Mouse (Mus musculus) common myeloid progenitor, adult 5-6 weeks (primary cell): ENCODE data around the gene Tprkb. TPM values are rescaled to one million over a fixed set of nuclear protein-coding genes. Genes with fewer than 3 reads are reported as not detected.
A peak's percentile ranks its signal among the peaks of the same experiment; 100 is the strongest.
"Not testable (repeated sequence)": the region's sequence is repeated elsewhere in the genome, so short reads cannot be mapped to it uniquely, and the experiment has no call there.

Experiments used
- ATAC-seq: replicated peaks from 2 replicates; pipeline ENCODE4 v1.8.0; 2016; ENCODE audit warnings: low read depth, mild to moderate bottlenecking, moderate TSS enrichment, inconsistent platforms; ENCODE audit not compliant: poor library complexity, severe bottlenecking
- total RNA-seq: library from RNA; stranded (forward); fragments of 200-1000, 187-1606 nt; gene quantifications from 2 replicates; pipeline ENCODE4 v1.2.3, GENCODE M21; 2017

The Tprkb gene
- 54.6 and 74.5 TPM in 2 replicates for total RNA-seq

DNA sequence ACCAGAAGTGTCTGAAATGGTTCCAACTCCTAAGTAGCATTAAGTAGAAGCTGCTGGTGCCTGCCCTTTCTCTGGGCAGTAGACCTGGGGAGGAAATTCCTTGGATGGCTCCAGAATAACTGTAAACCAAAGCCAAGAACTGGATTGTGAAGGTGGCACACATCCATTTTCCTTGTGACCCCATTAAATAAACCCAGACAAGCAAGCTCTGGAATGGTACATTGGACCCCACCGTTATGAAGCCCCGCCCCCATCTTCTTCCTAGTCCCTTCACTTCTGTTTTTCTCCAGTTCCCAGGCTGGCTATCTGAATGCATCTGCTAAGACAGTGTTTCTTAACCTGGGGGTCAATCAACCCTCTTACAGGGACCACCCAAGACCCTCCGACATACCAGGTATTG lies at the start of gene Tprkb:
Gene Tprkb, plus strand, starts transcription at position 279 of the 400 bp plus-strand sequence.
- ATAC-seq, result no peak

GRCm38 (mm10) chr6:85862565-85862964 lies 49.1 kb upstream of the Tprkb start:
- ATAC-seq, result no peak

DNA sequence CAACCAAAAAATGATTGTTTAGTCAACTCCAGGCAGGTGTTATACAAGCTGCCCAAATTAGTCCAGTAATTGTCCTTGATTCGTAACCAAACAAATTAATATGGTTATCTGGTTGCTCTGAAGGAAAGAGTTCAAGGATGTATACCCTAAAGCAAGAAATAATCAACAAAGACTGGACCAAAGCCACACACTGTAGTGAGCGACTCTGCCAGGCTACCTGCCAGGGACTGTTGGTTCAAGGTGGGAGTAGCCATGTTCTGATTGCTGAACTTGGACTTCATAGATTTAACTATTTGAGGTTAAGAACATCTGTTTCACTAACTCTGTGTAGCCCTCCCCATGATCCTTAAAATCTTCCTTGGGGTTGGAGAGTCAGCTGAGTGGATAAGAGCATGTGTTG lies 48.5 kb upstream of the Tprkb start:
- ATAC-seq, result no peak

- ATAC-seq, result no peak
Observed at GRCm38 (mm10) chr6:85863840-85864239, 47.8 kb upstream of the Tprkb start.

DNA sequence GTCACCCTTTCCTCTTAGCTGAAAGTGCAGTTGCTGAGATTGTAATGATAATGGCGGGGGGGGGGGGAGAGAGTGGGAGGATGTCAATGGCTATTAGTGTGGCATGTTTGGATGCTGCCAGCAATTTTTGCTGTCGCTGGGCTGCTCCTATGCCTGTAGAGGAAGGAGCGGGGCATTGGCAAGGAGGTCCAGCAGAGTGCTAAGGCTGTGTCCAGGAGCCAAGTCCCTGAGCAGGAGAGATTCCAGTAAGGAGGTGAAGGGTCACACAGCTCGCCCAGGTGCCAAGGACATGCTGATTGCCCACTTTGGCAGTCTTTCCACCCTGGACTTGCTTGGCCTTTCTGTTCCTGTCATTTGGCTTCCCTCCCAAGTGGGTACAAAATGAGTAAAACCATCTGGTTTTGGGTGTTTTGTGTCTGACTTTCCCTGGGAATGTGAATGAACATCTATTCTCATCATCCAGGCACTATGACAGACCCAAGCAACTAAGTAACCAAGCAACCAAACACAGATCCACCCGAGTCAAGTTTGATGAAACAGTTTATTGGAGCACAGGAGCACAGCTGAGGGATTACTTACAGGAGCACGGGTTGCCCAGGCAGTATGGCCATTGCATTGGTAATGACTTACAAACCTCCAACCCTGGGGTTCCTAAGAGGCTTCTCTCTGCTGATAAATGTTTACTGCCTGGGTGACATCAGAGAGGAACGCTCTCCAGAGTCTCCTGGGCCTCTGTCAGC lies 46.6 kb upstream of the Tprkb start:
- ATAC-seq, result not testable (repeated sequence)

- ATAC-seq, result not testable (repeated sequence)
Observed at GRCm38 (mm10) chr6:85866166-85866565, 45.5 kb upstream of the Tprkb start.

- ATAC-seq, result not testable (repeated sequence)
Observed at GRCm38 (mm10) chr6:85866995-85867394, 44.7 kb upstream of the Tprkb start.

GRCm38 (mm10) chr6:85867726-85868690 lies 43.7 kb upstream of the Tprkb start:
- peak; percentile 39; the same call in 1 of the 2 replicates for ATAC-seq

- not testable (repeated sequence) for ATAC-seq
Observed at GRCm38 (mm10) chr6:85869006-85869405, 42.7 kb upstream of the Tprkb start, which contains the start of gene Nat8f2. Nat8f2 (minus strand) TSS chr6:85869158.

DNA sequence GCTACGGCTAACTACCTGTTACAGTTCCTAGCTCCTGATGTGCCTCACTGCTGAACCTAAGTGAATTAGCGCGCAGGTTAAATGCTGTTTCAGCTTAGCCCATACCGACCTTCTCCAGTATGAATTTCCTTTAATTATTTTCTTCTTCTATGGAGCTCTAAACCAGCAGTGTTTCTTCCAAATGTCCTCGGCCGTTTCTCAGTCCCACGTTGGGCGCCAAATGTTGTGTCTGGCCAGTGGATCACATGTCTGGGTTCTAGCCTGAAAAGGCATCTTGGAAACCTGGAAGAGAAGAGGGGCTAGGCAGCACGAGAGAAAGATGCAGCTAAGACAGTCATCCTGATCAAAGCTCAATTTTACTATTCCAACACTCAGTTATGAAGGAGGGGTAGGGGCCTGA lies 28.4 kb upstream of the Tprkb start:
- ATAC-seq, result not testable (repeated sequence)

DNA sequence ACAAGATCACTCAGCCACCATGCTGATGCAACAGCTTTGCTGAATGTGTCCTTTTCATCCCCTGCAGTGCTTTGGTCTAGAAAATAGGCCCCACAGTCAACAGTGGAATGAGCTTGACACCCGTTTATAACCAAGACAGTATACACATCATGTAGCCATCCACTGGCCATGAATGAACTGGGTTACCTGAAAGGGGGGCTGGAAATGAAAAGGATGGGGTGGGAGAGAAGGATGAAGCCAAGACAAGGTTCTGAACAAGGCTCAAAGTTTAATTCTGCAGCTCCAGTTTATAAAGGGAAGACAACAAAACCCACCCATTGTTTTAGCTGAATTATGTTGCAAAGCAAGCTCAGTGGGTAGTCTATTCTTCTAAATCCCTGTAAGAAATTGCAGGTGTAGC lies 27.4 kb upstream of the Tprkb start:
- no peak for ATAC-seq

DNA sequence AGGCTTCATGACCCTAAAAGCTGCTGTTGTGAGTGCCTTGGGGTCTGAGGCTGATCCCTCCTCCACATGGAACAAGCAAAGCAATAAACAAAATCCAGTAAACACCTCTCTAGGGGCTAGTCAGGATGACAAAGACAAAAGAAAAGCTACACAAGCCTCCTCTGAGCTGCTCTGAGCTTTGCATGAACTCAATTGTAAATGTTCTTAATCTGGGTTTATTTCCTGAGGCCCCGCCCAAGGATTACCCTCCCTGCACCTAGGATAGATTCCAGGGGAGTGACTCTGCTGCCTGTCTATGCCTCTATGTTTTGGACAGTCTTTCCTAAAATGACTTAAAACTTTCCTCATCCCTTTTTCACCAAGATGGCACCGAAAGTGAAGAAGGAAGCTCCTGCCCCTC lies 22.7 kb upstream of the Tprkb start:
- ATAC-seq, result no peak

GRCm38 (mm10) chr6:85895061-85895648 lies 16.5 kb upstream of the Tprkb start:
- ATAC-seq, result peak; percentile 80

- not testable (repeated sequence) for ATAC-seq
Observed at GRCm38 (mm10) chr6:85898596-85899475, 12.8 kb upstream of the Tprkb start.

DNA sequence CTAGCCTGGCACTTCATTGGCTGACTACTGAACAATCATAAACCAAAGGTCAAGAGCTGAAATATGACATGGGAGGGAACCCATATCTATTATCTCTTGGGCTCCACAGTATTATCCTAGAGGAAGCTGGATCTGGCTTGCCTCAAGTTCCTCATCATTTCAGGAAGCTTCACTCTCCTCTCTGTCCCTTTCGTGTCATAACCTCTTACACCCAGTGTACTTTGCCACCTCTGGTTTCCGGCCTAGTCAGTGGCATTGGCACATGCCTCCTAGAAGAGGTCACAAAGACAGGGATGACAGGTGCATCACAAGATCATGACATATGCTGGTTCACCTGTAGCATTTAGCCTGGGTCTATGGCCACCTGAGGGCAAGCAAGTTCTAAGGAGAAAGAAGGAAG lies 9.4 kb upstream of the Tprkb start:
- no peak for ATAC-seq

DNA sequence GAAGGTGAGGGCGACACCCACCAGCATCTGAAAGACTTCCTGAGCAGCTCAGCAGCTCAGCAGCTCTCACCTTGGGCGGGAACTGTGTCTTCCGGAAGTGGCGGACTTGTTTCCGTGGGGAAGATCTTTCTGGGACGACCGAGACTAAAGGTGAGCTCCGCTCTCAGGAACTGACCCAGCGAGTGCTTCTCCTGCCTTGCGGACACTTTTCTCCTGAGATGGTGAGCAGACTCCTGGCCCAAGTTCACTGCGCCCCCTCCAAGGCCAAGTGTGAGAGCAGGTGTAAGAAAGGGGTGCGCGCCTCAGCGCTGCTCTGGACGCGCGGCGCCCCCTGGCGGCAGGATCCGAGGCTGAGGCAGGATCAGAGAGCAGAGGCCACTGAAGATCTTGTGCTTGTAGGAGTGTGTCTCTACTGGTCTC lies 7.0 kb upstream of the Tprkb start, which contains the start of gene Nat8f4:
Gene Nat8f4, minus strand, starts transcription at position 243 of the 420 bp plus-strand sequence.
- ATAC-seq, result peak; percentile 91

- ATAC-seq, result not testable (repeated sequence)
Observed at GRCm38 (mm10) chr6:85906911-85907351, 4.7 kb upstream of the Tprkb start.

GRCm38 (mm10) chr6:85908341-85908740 lies 3.3 kb upstream of the Tprkb start:
- no peak for ATAC-seq

DNA sequence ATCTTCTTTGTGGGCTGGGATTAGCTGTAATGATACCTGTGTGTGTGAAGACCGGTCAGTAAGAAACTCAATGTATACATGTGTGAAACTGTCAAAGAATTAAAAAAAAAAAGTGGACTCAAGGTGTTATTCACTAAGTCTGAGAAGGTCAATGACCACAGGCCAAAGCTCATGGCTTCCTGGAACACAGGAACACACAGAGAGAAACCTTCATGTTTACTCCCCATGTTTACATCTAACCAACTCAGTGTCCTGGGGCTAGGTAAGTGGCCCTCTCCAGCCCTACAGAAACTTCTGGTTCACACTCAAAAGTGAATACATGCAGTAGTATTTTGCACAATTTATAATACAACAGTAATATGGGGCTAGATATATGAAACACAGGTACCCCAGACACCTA lies 2.0 kb upstream of the Tprkb start:
- no peak for ATAC-seq
